Mouse (Mus musculus): Measurements from ENCODE around the gene Klf9. TPM values are rescaled to one million over a fixed set of nuclear protein-coding genes. Genes with fewer than 3 reads are reported as not detected.
A peak's percentile ranks its signal among the peaks of the same experiment; 100 is the strongest.

Klf9 gene
- polyA plus RNA-seq, 1 experiment from 2014 or later = 1.4 TPM

DNA sequence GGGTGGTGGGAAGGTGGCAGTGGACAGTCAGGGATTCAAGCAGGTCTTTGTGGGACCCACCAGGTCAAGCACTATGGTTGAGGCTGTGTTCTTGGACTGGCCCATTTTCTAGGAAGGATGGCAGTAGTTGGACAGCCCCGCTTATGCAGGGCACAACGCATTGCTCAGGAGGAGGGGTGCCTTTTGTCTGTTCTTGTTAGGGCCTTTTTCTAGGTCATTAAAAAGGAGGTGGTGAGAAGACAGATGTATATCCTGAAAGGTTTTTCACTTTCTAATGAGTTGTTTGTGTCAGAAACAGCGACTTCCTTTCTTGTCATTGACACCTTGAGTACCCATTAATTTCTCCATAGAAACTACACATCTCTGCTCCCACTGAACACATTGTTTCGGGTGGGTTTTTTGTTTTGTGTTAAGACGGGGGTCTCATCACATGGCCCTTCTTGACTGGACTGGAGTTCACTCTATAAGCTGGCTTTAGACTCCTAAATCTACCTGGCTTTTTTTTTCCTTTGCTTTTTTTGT, 12.6 kb downstream of the Klf9 start:
- no peak overlapping the region for H3K9ac ChIP-seq
- 57% methylated on average over 5 of the region's 5 CpGs for WGBS
- no peak overlapping the region for H3K27ac ChIP-seq
- ATAC-seq (ENCODE audit: low FRiP score) = peak; percentile 51; the same call in 1 of the 2 replicates
- H3K27me3 ChIP-seq = no peaks in the 10 kb centered on the region
- H3K36me3 ChIP-seq (replicated peaks) = no peaks in the 10 kb centered on the region
- H3K4me2 ChIP-seq = no peak overlapping the region
- H3K4me1 ChIP-seq = no peaks in the 10 kb centered on the region
- no peak overlapping the region for H3K4me3 ChIP-seq (replicated peaks)
- H3K9me3 ChIP-seq = no peaks in the 10 kb centered on the region

DNA sequence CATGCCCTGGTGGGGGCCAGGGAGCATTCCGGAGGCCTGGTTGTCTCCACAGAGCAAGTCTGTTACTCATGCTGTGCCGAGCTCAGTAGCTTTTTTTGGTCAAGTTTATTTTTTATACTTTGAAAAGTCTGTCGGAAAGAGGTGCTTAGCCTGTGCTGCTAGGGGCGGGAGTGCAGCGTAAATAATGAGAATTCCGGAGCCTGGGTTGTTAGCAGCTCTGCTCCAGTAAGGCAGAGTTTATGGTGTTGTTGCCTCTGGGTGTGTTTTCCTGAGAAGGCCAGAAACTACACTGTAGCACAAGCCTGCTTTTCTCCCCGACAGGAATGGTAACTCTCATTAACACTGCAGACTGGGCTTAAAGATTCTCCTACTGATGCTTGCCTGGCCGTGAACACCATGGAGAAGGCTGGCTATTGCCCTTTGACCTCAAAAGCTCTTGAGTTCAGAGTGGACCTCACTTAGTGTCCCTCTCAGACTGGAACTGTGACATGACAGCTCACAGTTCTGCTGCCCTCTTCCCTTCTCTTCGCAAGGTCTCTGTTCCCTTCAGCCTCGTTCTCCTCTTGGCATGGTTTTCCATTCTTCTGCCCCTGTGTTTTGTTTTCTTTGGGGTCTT, 18.9 kb downstream of the Klf9 start:
- no peak for ATAC-seq (ENCODE audit: low FRiP score)
- no peak overlapping the region for H3K4me3 ChIP-seq (replicated peaks)
- H3K4me1 ChIP-seq = no peaks in the 10 kb centered on the region; the same call in 1 of the 2 replicates
- H3K36me3 ChIP-seq (replicated peaks) = no peaks in the 10 kb centered on the region
- no peaks in the 10 kb centered on the region for H3K9me3 ChIP-seq
- H3K27me3 ChIP-seq = no peaks in the 10 kb centered on the region
- no peak overlapping the region for H3K4me2 ChIP-seq
- WGBS = 77% methylated on average over 10 of the region's 10 CpGs
- H3K9ac ChIP-seq = no peak overlapping the region
- no peak overlapping the region for H3K27ac ChIP-seq

DNA sequence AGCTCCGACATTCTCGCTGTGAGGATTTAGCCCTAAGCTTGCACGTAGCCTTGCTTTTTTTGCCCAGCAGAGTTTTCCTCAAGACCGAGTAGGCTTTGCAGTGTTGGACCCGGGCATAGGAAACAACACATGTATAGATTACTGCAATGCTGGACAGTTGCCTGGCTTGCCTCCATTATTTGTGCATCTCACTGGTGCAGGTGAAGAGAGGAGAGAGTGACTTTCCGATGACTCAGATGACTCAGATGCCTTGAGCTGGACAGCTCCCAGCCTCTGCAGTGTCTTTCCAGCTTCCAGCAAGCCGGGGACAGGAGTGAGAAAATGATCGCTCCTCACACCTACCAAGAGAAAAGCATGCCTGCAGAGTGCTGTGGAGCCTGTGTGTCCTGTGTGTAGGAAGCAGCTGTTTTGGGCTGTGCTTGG, 21.4 kb downstream of the Klf9 start:
- no peaks in the 10 kb centered on the region for H3K27me3 ChIP-seq
- no peaks in the 10 kb centered on the region for H3K9me3 ChIP-seq
- H3K4me2 ChIP-seq = no peak overlapping the region
- H3K4me1 ChIP-seq = no peaks in the 10 kb centered on the region; the same call in 1 of the 2 replicates
- no peak overlapping the region for H3K27ac ChIP-seq
- WGBS = 18% methylated on average over 8 of the region's 8 CpGs
- H3K9ac ChIP-seq = no peak overlapping the region
- H3K4me3 ChIP-seq (replicated peaks) = no peak overlapping the region
- no peak for ATAC-seq (ENCODE audit: low FRiP score)
- no peaks in the 10 kb centered on the region for H3K36me3 ChIP-seq (replicated peaks)

DNA sequence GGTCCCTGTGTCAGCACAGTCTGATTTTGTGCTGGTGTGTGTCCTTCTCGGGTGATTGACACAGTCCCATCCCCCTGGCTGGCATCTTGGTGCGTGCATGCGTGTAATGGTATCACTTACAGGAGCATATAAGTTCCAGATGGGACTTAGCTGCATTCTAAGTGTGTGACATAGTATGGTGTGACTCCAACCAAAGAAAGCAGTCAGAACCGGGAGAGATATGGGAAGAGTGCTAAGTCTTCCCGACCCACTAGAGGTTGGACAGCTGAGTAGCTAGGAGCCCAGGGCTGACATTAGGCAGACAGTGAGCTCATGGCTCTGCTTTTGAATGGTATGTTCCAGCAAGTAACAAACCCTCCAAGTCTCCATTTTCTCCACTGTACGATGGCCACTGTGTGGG, 21.9 kb downstream of the Klf9 start:
- no peaks in the 10 kb centered on the region for H3K36me3 ChIP-seq (replicated peaks)
- H3K27me3 ChIP-seq = no peaks in the 10 kb centered on the region
- ATAC-seq (ENCODE audit: low FRiP score) = no peak
- H3K4me3 ChIP-seq (replicated peaks) = no peak overlapping the region
- WGBS = 70% methylated on average over 6 of the region's 6 CpGs
- no peak overlapping the region for H3K4me2 ChIP-seq
- H3K9me3 ChIP-seq = no peaks in the 10 kb centered on the region
- H3K9ac ChIP-seq = no peak overlapping the region
- H3K27ac ChIP-seq = no peak overlapping the region
- H3K4me1 ChIP-seq = no peaks in the 10 kb centered on the region; the same call in 1 of the 2 replicates

DNA sequence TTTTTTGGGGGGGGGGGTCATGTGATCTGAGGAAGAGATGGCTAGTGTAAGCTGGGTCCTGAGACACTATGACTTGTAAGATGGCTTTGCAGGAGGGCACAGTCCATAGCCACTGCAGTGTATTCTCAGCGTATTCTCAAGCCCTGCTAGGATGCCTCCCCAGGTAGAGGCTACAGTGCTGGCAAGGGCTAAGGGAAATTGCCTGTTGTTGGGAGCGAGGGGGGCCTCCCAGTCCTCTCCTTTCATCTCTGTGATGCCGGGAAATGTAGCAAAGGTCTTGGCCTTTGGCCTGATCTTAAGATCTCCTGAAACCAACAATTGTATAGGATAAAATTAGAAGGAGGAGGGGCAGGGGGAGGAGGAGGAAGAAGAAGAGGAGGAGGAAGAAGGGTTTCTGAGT, 22.3 kb downstream of the Klf9 start:
- no peaks in the 10 kb centered on the region for H3K9me3 ChIP-seq
- H3K4me2 ChIP-seq = no peak overlapping the region
- H3K4me3 ChIP-seq (replicated peaks) = no peak overlapping the region
- no peak overlapping the region for H3K9ac ChIP-seq
- H3K36me3 ChIP-seq (replicated peaks) = no peaks in the 10 kb centered on the region
- WGBS = 57% methylated on average over 3 of the region's 3 CpGs
- H3K4me1 ChIP-seq = no peaks in the 10 kb centered on the region; the same call in 1 of the 2 replicates
- no peak overlapping the region for H3K27ac ChIP-seq
- H3K27me3 ChIP-seq = no peaks in the 10 kb centered on the region
- no peak for ATAC-seq (ENCODE audit: low FRiP score)

DNA sequence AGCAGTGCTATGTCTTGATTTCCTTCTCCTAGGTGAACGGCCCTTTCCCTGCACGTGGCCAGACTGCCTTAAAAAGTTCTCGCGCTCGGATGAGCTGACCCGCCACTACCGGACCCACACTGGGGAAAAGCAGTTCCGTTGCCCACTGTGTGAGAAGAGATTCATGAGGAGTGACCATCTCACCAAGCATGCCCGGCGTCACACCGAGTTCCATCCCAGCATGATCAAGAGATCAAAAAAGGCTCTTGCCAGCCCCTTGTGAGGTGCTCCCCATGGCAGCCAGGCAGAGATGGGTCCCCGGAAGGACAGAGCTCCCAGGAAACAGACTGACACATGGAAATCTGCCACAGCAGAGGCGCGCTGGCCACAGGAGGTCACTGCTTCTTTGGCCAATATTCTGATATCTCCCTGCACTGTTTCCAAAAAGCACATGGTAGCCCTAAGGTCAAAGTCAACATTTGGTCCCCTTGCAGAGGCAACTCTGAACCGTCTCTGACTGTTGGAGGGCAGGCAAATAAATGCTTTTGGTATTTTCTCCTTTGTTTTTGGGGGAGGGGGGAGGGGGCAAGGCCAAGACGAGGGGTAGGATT, 23.7 kb downstream of the Klf9 start:
- Histone ChIP-seq H3K4me2 (no peak overlapping the region), H3K9me3 (no peaks in the 10 kb centered on the region), H3K4me1 (no peaks in the 10 kb centered on the region; the same call in 1 of the 2 replicates), H3K27ac (no peak overlapping the region), H3K27me3 (no peaks in the 10 kb centered on the region), H3K4me3 (replicated peaks) (no peak overlapping the region), H3K36me3 (replicated peaks) (no peaks in the 10 kb centered on the region), H3K9ac (no peak overlapping the region)
- ATAC-seq (ENCODE audit: low FRiP score) = no peak
- 90% methylated on average over 16 of the region's 16 CpGs for WGBS

DNA sequence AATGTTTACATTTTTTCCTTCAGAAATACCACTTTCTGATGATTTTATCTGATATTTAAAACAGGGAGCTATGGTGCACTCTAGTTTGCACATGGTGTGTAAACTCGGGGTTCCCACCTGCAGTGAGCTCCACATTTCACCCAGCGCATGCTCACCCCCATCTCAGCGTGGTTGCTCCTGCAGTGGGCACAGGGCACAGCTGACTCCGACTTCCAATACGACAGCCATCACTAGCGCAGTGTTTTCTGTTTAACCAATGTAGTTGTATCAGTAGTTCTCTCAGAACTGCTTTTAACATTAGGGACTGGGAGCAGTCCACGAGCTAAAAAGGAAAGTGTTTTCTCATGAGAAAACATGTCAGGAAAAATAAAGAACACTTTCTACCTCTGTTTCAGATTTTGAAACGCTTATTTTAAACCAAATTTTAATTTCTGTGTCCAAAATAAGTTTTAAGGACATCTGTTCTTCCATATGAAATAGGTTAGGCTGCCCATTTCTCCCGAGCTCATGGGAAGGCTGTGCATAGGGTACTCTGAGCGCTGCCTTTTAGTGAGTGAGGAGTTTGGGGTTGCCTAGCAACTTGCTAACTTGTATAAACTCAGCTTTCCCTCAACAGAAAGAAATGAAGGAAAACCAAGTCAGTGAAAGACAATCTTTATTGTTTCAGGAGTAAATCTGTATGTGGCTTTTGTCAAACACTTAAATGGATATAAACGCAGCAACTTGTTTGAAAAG, 25.7 kb downstream of the Klf9 start:
- Histone ChIP-seq H3K4me1 (no peaks in the 10 kb centered on the region; the same call in 1 of the 2 replicates), H3K27me3 (no peaks in the 10 kb centered on the region), H3K36me3 (replicated peaks) (no peaks in the 10 kb centered on the region), H3K27ac (no peak overlapping the region), H3K9me3 (0 out of 2 replicates have a peak, but pooled peaks cover 5% of the 10 kb centered on the region), H3K4me3 (replicated peaks) (no peak overlapping the region), H3K4me2 (no peak overlapping the region), H3K9ac (no peak overlapping the region)
- ATAC-seq (ENCODE audit: low FRiP score) = no peak
- 71% methylated on average over 11 of the region's 11 CpGs for WGBS

DNA sequence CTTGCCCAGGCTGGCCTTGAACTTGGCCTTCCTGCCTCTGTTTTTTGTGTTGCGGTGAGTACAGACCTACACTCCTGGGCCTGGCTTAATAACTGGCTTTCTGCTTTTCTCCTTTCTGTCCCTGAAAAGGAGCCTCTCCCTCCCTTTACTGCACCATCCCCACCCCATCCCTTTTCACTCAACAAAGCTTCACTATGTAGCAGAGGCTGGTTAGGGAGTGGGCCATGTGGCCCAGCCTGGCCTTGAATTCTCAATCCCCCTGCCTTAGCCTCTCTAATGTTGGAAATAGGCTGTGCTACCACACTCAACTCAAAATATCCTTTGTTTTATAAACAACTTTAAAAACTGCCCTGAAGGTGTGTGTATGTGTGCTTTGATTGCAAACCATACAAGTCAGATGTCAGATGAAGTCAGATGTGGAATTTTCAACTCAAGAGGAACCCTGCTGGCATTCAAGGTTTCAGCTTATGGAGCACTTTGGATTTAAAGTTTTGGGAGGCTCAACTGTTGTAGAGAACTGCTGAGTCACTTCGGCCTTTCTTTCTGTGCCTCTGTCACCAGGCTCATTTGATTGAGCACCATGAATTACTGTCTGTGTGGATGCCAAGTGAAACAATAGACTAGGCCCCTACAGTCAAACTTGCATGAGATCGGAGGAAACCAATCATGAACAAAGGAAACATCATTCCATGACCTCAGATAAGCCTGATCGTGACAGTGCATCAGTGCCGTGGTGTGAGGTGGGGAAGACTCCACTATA, 28.1 kb downstream of the Klf9 start:
- H3K9ac ChIP-seq = no peak overlapping the region
- no peaks in the 10 kb centered on the region for H3K4me1 ChIP-seq
- H3K27ac ChIP-seq = no peak overlapping the region
- H3K4me2 ChIP-seq = no peak overlapping the region
- no peak overlapping the region for H3K4me3 ChIP-seq (replicated peaks)
- 0 out of 2 replicates have a peak, but pooled peaks cover 5% of the 10 kb centered on the region for H3K9me3 ChIP-seq
- no peak for ATAC-seq (ENCODE audit: low FRiP score)
- 84% methylated on average over 5 of the region's 5 CpGs for WGBS
- no peaks in the 10 kb centered on the region for H3K36me3 ChIP-seq (replicated peaks)
- H3K27me3 ChIP-seq = no peaks in the 10 kb centered on the region

DNA sequence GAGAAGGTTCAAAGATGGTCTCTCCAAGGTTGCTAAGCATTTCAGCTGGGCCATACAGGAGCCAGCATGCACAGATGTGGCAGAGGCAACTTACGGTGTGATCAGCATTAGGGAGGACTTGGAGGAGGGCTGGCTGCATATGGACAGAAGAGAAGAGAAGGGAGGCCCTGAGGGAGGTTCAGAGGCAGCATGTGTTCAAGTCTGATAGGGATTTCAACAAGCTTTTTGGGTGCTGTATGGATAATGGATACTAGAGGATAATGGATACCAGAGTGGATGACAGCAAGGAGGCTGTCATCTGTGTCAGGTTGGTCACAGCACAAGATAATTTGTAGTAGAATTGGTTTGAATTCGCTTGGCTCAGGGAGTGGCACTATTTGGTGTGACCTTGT, 28.6 kb downstream of the Klf9 start:
- Histone ChIP-seq H3K4me3 (replicated peaks) (no peak overlapping the region), H3K27me3 (no peaks in the 10 kb centered on the region), H3K9ac (no peak overlapping the region), H3K4me2 (no peak overlapping the region), H3K36me3 (replicated peaks) (no peaks in the 10 kb centered on the region), H3K27ac (no peak overlapping the region), H3K9me3 (0 out of 2 replicates have a peak, but pooled peaks cover 5% of the 10 kb centered on the region), H3K4me1 (no peaks in the 10 kb centered on the region)
- WGBS = 94% methylated on average over 2 of the region's 2 CpGs
- ATAC-seq (ENCODE audit: low FRiP score) = no peak

DNA sequence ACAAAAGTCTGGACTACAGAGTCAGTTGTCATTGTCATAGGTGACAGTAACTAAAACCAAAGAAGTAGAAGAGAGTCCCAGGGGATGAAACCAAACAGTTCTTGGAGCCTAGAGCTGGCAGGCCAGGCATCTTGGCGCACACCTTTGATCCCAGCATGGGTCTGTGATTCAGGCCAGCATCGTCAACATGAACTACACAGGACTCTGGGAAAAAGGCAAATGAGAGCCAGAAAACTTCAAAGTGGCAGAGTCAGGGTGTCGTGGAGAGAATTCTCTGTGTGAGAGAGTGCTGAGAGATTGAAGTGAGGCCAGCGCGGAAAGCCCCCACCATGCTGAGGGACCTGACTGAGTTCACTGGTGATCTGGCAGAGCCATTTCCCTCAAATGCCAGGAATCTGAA, 29.4 kb downstream of the Klf9 start:
- ATAC-seq (ENCODE audit: low FRiP score) = no peak
- Histone ChIP-seq H3K9ac (no peak overlapping the region), H3K4me3 (replicated peaks) (no peak overlapping the region), H3K4me1 (no peaks in the 10 kb centered on the region), H3K36me3 (replicated peaks) (no peaks in the 10 kb centered on the region), H3K9me3 (0 out of 2 replicates have a peak, but pooled peaks cover 5% of the 10 kb centered on the region), H3K27me3 (no peaks in the 10 kb centered on the region), H3K27ac (no peak overlapping the region), H3K4me2 (no peak overlapping the region)
- WGBS = 88% methylated on average over 5 of the region's 5 CpGs

DNA sequence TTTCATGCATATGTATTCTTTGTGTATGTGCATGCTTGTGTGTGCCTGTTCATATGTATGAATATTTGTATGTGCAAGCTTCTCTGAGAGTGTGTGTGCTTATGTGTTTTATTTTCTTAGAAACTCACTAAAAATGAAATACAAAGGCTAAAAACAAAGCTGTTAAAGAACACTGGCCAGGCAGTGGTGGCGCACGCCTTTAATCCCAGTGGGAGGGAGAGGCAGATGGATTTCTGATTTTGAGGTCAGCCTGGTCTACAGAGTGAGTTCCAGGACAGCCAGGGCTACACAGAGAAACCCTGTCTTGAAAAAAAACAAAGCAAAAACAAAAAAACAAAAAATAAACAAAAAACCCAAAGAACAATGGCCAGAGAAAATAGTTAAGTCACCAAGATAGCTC, 30.1 kb downstream of the Klf9 start:
- Histone ChIP-seq H3K9me3 (0 out of 2 replicates have a peak, but pooled peaks cover 5% of the 10 kb centered on the region), H3K4me1 (no peaks in the 10 kb centered on the region), H3K4me2 (no peak overlapping the region), H3K4me3 (replicated peaks) (no peak overlapping the region), H3K27ac (no peak overlapping the region), H3K9ac (no peak overlapping the region), H3K36me3 (replicated peaks) (no peaks in the 10 kb centered on the region), H3K27me3 (no peaks in the 10 kb centered on the region)
- WGBS = 95% methylated on average over 2 of the region's 2 CpGs
- ATAC-seq (ENCODE audit: low FRiP score) = no peak

DNA sequence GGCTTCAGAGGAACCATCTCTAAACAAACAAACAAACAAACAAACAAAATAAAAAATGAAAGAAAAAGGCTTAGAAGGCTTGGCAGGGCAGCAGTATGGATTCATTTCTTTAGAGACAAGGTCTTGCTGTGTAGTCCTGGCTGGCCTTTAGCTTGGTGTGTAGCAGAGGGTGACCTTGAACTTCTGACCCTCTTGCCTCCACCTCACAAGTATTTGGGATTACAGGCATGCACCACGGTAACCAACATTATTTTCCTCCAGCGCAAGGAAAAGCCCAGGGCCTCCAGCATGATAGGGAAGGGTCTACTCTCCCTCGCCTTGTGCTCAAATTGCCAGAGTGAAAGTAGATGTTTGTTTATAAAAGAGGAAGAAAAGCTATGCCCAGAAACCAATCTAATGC, 34.1 kb downstream of the Klf9 start:
- ATAC-seq (ENCODE audit: low FRiP score) = no peak
- H3K36me3 ChIP-seq (replicated peaks) = no peaks in the 10 kb centered on the region
- 0 out of 2 replicates have a peak, but pooled peaks cover 4% of the 10 kb centered on the region for H3K9me3 ChIP-seq
- H3K9ac ChIP-seq = no peak overlapping the region
- H3K27me3 ChIP-seq = no peaks in the 10 kb centered on the region
- H3K4me1 ChIP-seq = no peaks in the 10 kb centered on the region
- no peak overlapping the region for H3K27ac ChIP-seq
- H3K4me2 ChIP-seq = no peak overlapping the region
- 84% methylated on average over 3 of the region's 3 CpGs for WGBS
- no peak overlapping the region for H3K4me3 ChIP-seq (replicated peaks)
